Mouse (Mus musculus): ENCODE results near the gene Thoc5. TPM values are rescaled to one million over a fixed set of nuclear protein-coding genes. Genes with fewer than 3 reads are reported as not detected.
A peak's percentile ranks its signal among the peaks of the same experiment; 100 is the strongest.

The Thoc5 gene
- polyA plus RNA-seq, 1 experiment from 2014 or later: 27.9 TPM

- no peak overlapping the region for H3K9ac ChIP-seq (ENCODE audit: low read depth, low read length)
- H3K36me3 ChIP-seq (ENCODE audit: control insufficient read depth, insufficient read depth, low read length): no peaks in the 10 kb centered on the region
- WGBS: 88% methylated on average over 5 of the region's 5 CpGs
- no peak for ATAC-seq (ENCODE audit: low read depth)
- H3K4me3 ChIP-seq (ENCODE audit: low read depth, low read length): no peak overlapping the region
- H3K27me3 ChIP-seq (replicated peaks; ENCODE audit: control insufficient read depth, insufficient read depth, low read length): no peaks in the 10 kb centered on the region
- H3K27ac ChIP-seq (replicated peaks; ENCODE audit: low read depth, low read length): no peak overlapping the region
- no peaks in the 10 kb centered on the region for H3K9me3 ChIP-seq (ENCODE audit: control insufficient read depth, low read length)
- H3K4me2 ChIP-seq (ENCODE audit: low read depth, low read length): no peak overlapping the region
- H3K4me1 ChIP-seq (ENCODE audit: control insufficient read depth, insufficient read depth, low read length): no peaks in the 10 kb centered on the region
- DNase-seq (ENCODE audit: low spot score): no peak
These were observed 41.1 kb downstream of the Thoc5 start for GRCm38 (mm10) chr11:4936243-4936642.

GRCm38 (mm10) chr11:4946530-4946929, 51.4 kb downstream of the Thoc5 start:
- no peak for ATAC-seq (ENCODE audit: low read depth)
- 46% methylated on average over 12 of the region's 13 CpGs for WGBS
- H3K9ac ChIP-seq (ENCODE audit: low read depth, low read length): no peak overlapping the region

GRCm38 (mm10) chr11:4946947-4947812, 52.1 kb downstream of the Thoc5 start:
- H3K9me3 ChIP-seq (ENCODE audit: control insufficient read depth, low read length): no peaks in the 10 kb centered on the region
- H3K36me3 ChIP-seq (ENCODE audit: control insufficient read depth, insufficient read depth, low read length): no peaks in the 10 kb centered on the region
- ATAC-seq (ENCODE audit: low read depth) (peak; percentile 90), DNase-seq (ENCODE audit: low spot score) (peak; percentile 68)
- no peak overlapping the region for H3K27ac ChIP-seq (replicated peaks; ENCODE audit: low read depth, low read length)
- peaks cover 8% of the 10 kb centered on the region for H3K4me1 ChIP-seq (ENCODE audit: control insufficient read depth, insufficient read depth, low read length)
- H3K9ac ChIP-seq (ENCODE audit: low read depth, low read length): peak overlapping the region; percentile 40
- peak overlapping the region; percentile 54 for H3K4me3 ChIP-seq (ENCODE audit: low read depth, low read length)
- H3K4me2 ChIP-seq (ENCODE audit: low read depth, low read length): peak overlapping the region; percentile 88
- WGBS: 0% methylated on average over 41 of the region's 120 CpGs
- peaks cover 70% of the 10 kb centered on the region for H3K27me3 ChIP-seq (replicated peaks; ENCODE audit: control insufficient read depth, insufficient read depth, low read length)

More at GRCm38 (mm10) chr11:4946530-4946929, 51.4 kb downstream of the Thoc5 start:
- Histone ChIP-seq H3K4me2 (ENCODE audit: low read depth, low read length) (peak overlapping the region; percentile 88), H3K27me3 (replicated peaks; ENCODE audit: control insufficient read depth, insufficient read depth, low read length) (peaks cover 64% of the 10 kb centered on the region), H3K27ac (replicated peaks; ENCODE audit: low read depth, low read length) (no peak overlapping the region), H3K4me3 (ENCODE audit: low read depth, low read length) (peak overlapping the region; percentile 54), H3K4me1 (ENCODE audit: control insufficient read depth, insufficient read depth, low read length) (peaks cover 8% of the 10 kb centered on the region), H3K36me3 (ENCODE audit: control insufficient read depth, insufficient read depth, low read length) (no peaks in the 10 kb centered on the region), H3K9me3 (ENCODE audit: control insufficient read depth, low read length) (no peaks in the 10 kb centered on the region)
- no peak for DNase-seq (ENCODE audit: low spot score)

GRCm38 (mm10) chr11:4947813-4948174, 52.7 kb downstream of the Thoc5 start, which contains the start of gene Nefh:
Gene Nefh, minus strand, starts transcription at chr11:4948064.
- H3K36me3 ChIP-seq (ENCODE audit: control insufficient read depth, insufficient read depth, low read length): no peaks in the 10 kb centered on the region
- peak within 1 kb of the TSS; percentile 88 for H3K4me2 ChIP-seq (ENCODE audit: low read depth, low read length)
- peak; percentile 11; the same call in 1 of the 2 replicates for ATAC-seq (ENCODE audit: low read depth)
- peaks cover 8% of the 10 kb centered on the region for H3K4me1 ChIP-seq (ENCODE audit: control insufficient read depth, insufficient read depth, low read length)
- peak within 1 kb of the TSS; percentile 54 for H3K4me3 ChIP-seq (ENCODE audit: low read depth, low read length)
- DNase-seq (ENCODE audit: low spot score): no peak
- H3K9ac ChIP-seq (ENCODE audit: low read depth, low read length): peak within 1 kb of the TSS; percentile 40
- 4% methylated on average over 14 of the region's 41 CpGs for WGBS
- peaks cover 76% of the 10 kb centered on the region for H3K27me3 ChIP-seq (replicated peaks; ENCODE audit: control insufficient read depth, insufficient read depth, low read length)
- no peaks in the 10 kb centered on the region for H3K9me3 ChIP-seq (ENCODE audit: control insufficient read depth, low read length)
- H3K27ac ChIP-seq (replicated peaks; ENCODE audit: low read depth, low read length): no peak within 1 kb of the TSS

- H3K4me3 ChIP-seq (ENCODE audit: low read depth, low read length): no peak overlapping the region
- H3K4me1 ChIP-seq (ENCODE audit: control insufficient read depth, insufficient read depth, low read length): peaks cover 8% of the 10 kb centered on the region
- H3K27ac ChIP-seq (replicated peaks; ENCODE audit: low read depth, low read length): no peak overlapping the region
- H3K36me3 ChIP-seq (ENCODE audit: control insufficient read depth, insufficient read depth, low read length): no peaks in the 10 kb centered on the region
- no peaks in the 10 kb centered on the region for H3K9me3 ChIP-seq (ENCODE audit: control insufficient read depth, low read length)
- DNase-seq (ENCODE audit: low spot score) (no peak), ATAC-seq (ENCODE audit: low read depth) (no peak)
- no peak overlapping the region for H3K4me2 ChIP-seq (ENCODE audit: low read depth, low read length)
- 33% methylated on average over 8 of the region's 8 CpGs for WGBS
- H3K27me3 ChIP-seq (replicated peaks; ENCODE audit: control insufficient read depth, insufficient read depth, low read length): peaks cover 84% of the 10 kb centered on the region
- no peak overlapping the region for H3K9ac ChIP-seq (ENCODE audit: low read depth, low read length)
These were observed 53.7 kb downstream of the Thoc5 start for GRCm38 (mm10) chr11:4948792-4949191.

- peaks cover 8% of the 10 kb centered on the region for H3K4me1 ChIP-seq (ENCODE audit: control insufficient read depth, insufficient read depth, low read length)
- H3K27me3 ChIP-seq (replicated peaks; ENCODE audit: control insufficient read depth, insufficient read depth, low read length): peaks cover 85% of the 10 kb centered on the region
- H3K36me3 ChIP-seq (ENCODE audit: control insufficient read depth, insufficient read depth, low read length): no peaks in the 10 kb centered on the region
- 6% methylated on average over 23 of the region's 23 CpGs for WGBS
- no peak overlapping the region for H3K27ac ChIP-seq (replicated peaks; ENCODE audit: low read depth, low read length)
- DNase-seq (ENCODE audit: low spot score): peak; percentile 64
- no peak overlapping the region for H3K4me2 ChIP-seq (ENCODE audit: low read depth, low read length)
- no peak overlapping the region for H3K4me3 ChIP-seq (ENCODE audit: low read depth, low read length)
- H3K9ac ChIP-seq (ENCODE audit: low read depth, low read length): no peak overlapping the region
- H3K9me3 ChIP-seq (ENCODE audit: control insufficient read depth, low read length): no peaks in the 10 kb centered on the region
- no peak for ATAC-seq (ENCODE audit: low read depth)
These were observed 54.3 kb downstream of the Thoc5 start for GRCm38 (mm10) chr11:4949256-4950044.

- 5% methylated on average over 5 of the region's 6 CpGs for WGBS
- ATAC-seq (ENCODE audit: low read depth): no peak
- no peak for DNase-seq (ENCODE audit: low spot score)
- no peak overlapping the region for H3K27ac ChIP-seq (replicated peaks; ENCODE audit: low read depth, low read length)
- peaks cover 49% of the 10 kb centered on the region for H3K27me3 ChIP-seq (replicated peaks; ENCODE audit: control insufficient read depth, insufficient read depth, low read length)
- no peaks in the 10 kb centered on the region for H3K4me1 ChIP-seq (ENCODE audit: control insufficient read depth, insufficient read depth, low read length)
- H3K4me3 ChIP-seq (ENCODE audit: low read depth, low read length): no peak overlapping the region
- H3K9ac ChIP-seq (ENCODE audit: low read depth, low read length): no peak overlapping the region
- no peaks in the 10 kb centered on the region for H3K9me3 ChIP-seq (ENCODE audit: control insufficient read depth, low read length)
- no peaks in the 10 kb centered on the region for H3K36me3 ChIP-seq (ENCODE audit: control insufficient read depth, insufficient read depth, low read length)
- no peak overlapping the region for H3K4me2 ChIP-seq (ENCODE audit: low read depth, low read length)
These were observed 58.3 kb downstream of the Thoc5 start for GRCm38 (mm10) chr11:4953401-4953800.

- H3K27me3 ChIP-seq (replicated peaks; ENCODE audit: control insufficient read depth, insufficient read depth, low read length): peaks cover 44% of the 10 kb centered on the region
- no peak overlapping the region for H3K27ac ChIP-seq (replicated peaks; ENCODE audit: low read depth, low read length)
- no peaks in the 10 kb centered on the region for H3K4me1 ChIP-seq (ENCODE audit: control insufficient read depth, insufficient read depth, low read length)
- no peak overlapping the region for H3K9ac ChIP-seq (ENCODE audit: low read depth, low read length)
- no peak overlapping the region for H3K4me3 ChIP-seq (ENCODE audit: low read depth, low read length)
- H3K4me2 ChIP-seq (ENCODE audit: low read depth, low read length): no peak overlapping the region
- ATAC-seq (ENCODE audit: low read depth): no peak
- no peak for DNase-seq (ENCODE audit: low spot score)
- H3K36me3 ChIP-seq (ENCODE audit: control insufficient read depth, insufficient read depth, low read length): no peaks in the 10 kb centered on the region
- 3% methylated on average over 8 of the region's 8 CpGs for WGBS
- H3K9me3 ChIP-seq (ENCODE audit: control insufficient read depth, low read length): no peaks in the 10 kb centered on the region
These were observed 58.8 kb downstream of the Thoc5 start for GRCm38 (mm10) chr11:4953918-4954317.
